Mouse (Mus musculus) midbrain, embryonic 14.5 days (tissue): ENCODE data around the gene Wdr61. TPM values are rescaled to one million over a fixed set of nuclear protein-coding genes. Genes with fewer than 3 reads are reported as not detected.
A peak's percentile ranks its signal among the peaks of the same experiment; 100 is the strongest.

ENCODE experiments used
- ATAC-seq: fragments of 200-750 bp; cut with Nextera tagmentation; 2 replicates; pipeline ENCODE4 v1.8.0; 2017; ENCODE audit warnings: moderate number of reproducible peaks, moderate library complexity; ENCODE audit not compliant: low FRiP score, low TSS enrichment
- DNase-seq: peaks from one replicate; pipeline ENCODE4 v3.0.0-alpha.2; 2015
- H3K27ac ChIP-seq: fragments of 300-500 bp; sonication (generic); replicated peaks from 2 replicates; pipeline ENCODE4 v1.5.1; 2014; ENCODE audit warnings: mild to moderate bottlenecking, low read depth, low read length, moderate library complexity
- H3K27me3 ChIP-seq: fragments of 300-500 bp; sonication (generic); 2 replicates; pipeline ENCODE4 v1.6.1; 2014; ENCODE audit warnings: low read length, control low read depth, mixed read lengths; ENCODE audit not compliant: control insufficient read depth, insufficient read depth
- H3K36me3 ChIP-seq: fragments of 300-500 bp; sonication (generic); 2 replicates; pipeline ENCODE4 v1.6.1; 2014; ENCODE audit warnings: low read length, control low read depth; ENCODE audit not compliant: control insufficient read depth, insufficient read depth
- H3K4me1 ChIP-seq: fragments of 300-500 bp; sonication (generic); 2 replicates; pipeline ENCODE4 v1.6.1; 2014; ENCODE audit warnings: mild to moderate bottlenecking, antibody characterized with exemption, low read length, control low read depth; ENCODE audit not compliant: control insufficient read depth, insufficient read depth
- H3K4me2 ChIP-seq: fragments of 300-500 bp; sonication (generic); 2 replicates; pipeline ENCODE4 v1.6.1; 2014; ENCODE audit warnings: mild to moderate bottlenecking, low read length, moderate library complexity
- H3K4me3 ChIP-seq: fragments of 300-500 bp; sonication (generic); replicated peaks from 2 replicates; pipeline ENCODE4 v1.5.1; 2014; ENCODE audit warnings: low read depth, low read length
- H3K9ac ChIP-seq: fragments of 300-500 bp; sonication (generic); replicated peaks from 2 replicates; pipeline ENCODE4 v1.6.1; 2014; ENCODE audit warnings: mild to moderate bottlenecking, low read length, moderate library complexity
- H3K9me3 ChIP-seq: fragments of 300-500 bp; sonication (generic); 2 replicates; pipeline ENCODE4 v1.6.1; 2016; ENCODE audit warnings: low read length, control low read depth, mixed read lengths; ENCODE audit not compliant: control insufficient read depth
- WGBS: fragments of 180-500 bp; shearing (Covaris S2); extraction: QIAGEN DNeasy Blood & Tissue Kit; methylation state at CpG from one replicate; pipeline ENCODE4 v1.1.7; 2014; 5-methylcytosine and 5-hydroxymethylcytosine counted together
- polyA plus RNA-seq: library from polyadenylated mRNA; unstranded; fragments of >200 nt; fragmentation: Nextera tagmentation; extraction: Ambion mirVana; gene quantifications from 2 replicates; pipeline ENCODE4 v1.2.1, GENCODE M21; 2014

Gene Wdr61
- polyA plus RNA-seq, 1 experiment from 2014 or later, result 111 TPM

- no peak overlapping the region for H3K27ac ChIP-seq
- no peak overlapping the region for H3K9ac ChIP-seq
- H3K4me1 ChIP-seq, result peaks cover 5% of the 10 kb centered on the region
- no peak overlapping the region for H3K4me2 ChIP-seq
- ATAC-seq (no peak), DNase-seq (peak; percentile 85)
- no peak overlapping the region for H3K4me3 ChIP-seq
- H3K36me3 ChIP-seq, result no peaks in the 10 kb centered on the region
- WGBS, result 20% methylated on average over 3 of the region's 3 CpGs
- no peaks in the 10 kb centered on the region for H3K27me3 ChIP-seq
- no peaks in the 10 kb centered on the region for H3K9me3 ChIP-seq
Measured at GRCm38 (mm10) chr9:54738376-54738775, 4.1 kb upstream of the Wdr61 start.

GRCm38 (mm10) chr9:54736284-54736701 is 2.0 kb upstream of the Wdr61 start:
- no peak overlapping the region for H3K27ac ChIP-seq
- DNase-seq, result peak; percentile 89
- no peak overlapping the region for H3K4me2 ChIP-seq
- H3K36me3 ChIP-seq, result no peaks in the 10 kb centered on the region
- no peak overlapping the region for H3K9ac ChIP-seq
- no peak overlapping the region for H3K4me3 ChIP-seq
- H3K4me1 ChIP-seq, result peaks cover 9% of the 10 kb centered on the region
- 20% methylated on average over 9 of the region's 9 CpGs for WGBS
- H3K27me3 ChIP-seq, result no peaks in the 10 kb centered on the region
- ATAC-seq, result no peak
- no peaks in the 10 kb centered on the region for H3K9me3 ChIP-seq

- DNase-seq (peak; percentile 15), ATAC-seq (no peak)
- peaks cover 9% of the 10 kb centered on the region for H3K4me1 ChIP-seq
- peaks cover 8% of the 10 kb centered on the region; the same call in 1 of the 2 replicates for H3K36me3 ChIP-seq
- H3K9me3 ChIP-seq, result no peaks in the 10 kb centered on the region
- H3K4me2 ChIP-seq, result peak overlapping the region; percentile 71
- peak overlapping the region; percentile 45; the same call in 1 of the 2 replicates for H3K27ac ChIP-seq
- H3K9ac ChIP-seq, result peak overlapping the region; percentile 61; the same call in 1 of the 2 replicates
- H3K27me3 ChIP-seq, result no peaks in the 10 kb centered on the region
- 22% methylated on average over 11 of the region's 11 CpGs for WGBS
- peak overlapping the region; percentile 72 for H3K4me3 ChIP-seq
Measured at GRCm38 (mm10) chr9:54734639-54735252, 427 bp upstream of the Wdr61 start.

- Histone ChIP-seq H3K36me3 (peaks cover 32% of the 10 kb centered on the region), H3K4me1 (peaks cover 9% of the 10 kb centered on the region), H3K27me3 (no peaks in the 10 kb centered on the region), H3K4me3 (no peak overlapping the region), H3K4me2 (no peak overlapping the region), H3K9ac (no peak overlapping the region), H3K9me3 (no peaks in the 10 kb centered on the region), H3K27ac (no peak overlapping the region)
- DNase-seq (peak; percentile 72), ATAC-seq (no peak)
- WGBS, result 88% methylated on average over 2 of the region's 2 CpGs
Measured at GRCm38 (mm10) chr9:54732122-54732521, 2.2 kb downstream of the Wdr61 start.

- Histone ChIP-seq H3K9me3 (no peaks in the 10 kb centered on the region), H3K27ac (no peak overlapping the region), H3K4me2 (no peak overlapping the region), H3K4me1 (no peaks in the 10 kb centered on the region), H3K36me3 (peaks cover 87% of the 10 kb centered on the region), H3K4me3 (no peak overlapping the region), H3K9ac (no peak overlapping the region), H3K27me3 (no peaks in the 10 kb centered on the region)
- ATAC-seq (no peak), DNase-seq (no peak)
- WGBS, result 85% methylated on average over 5 of the region's 5 CpGs
Measured at GRCm38 (mm10) chr9:54726315-54726714, 8.0 kb downstream of the Wdr61 start.

GRCm38 (mm10) chr9:54722596-54722995 is 11.7 kb downstream of the Wdr61 start:
- Histone ChIP-seq H3K9ac (no peak overlapping the region), H3K27me3 (no peaks in the 10 kb centered on the region), H3K36me3 (peaks cover 89% of the 10 kb centered on the region), H3K27ac (no peak overlapping the region), H3K4me1 (no peaks in the 10 kb centered on the region), H3K9me3 (no peaks in the 10 kb centered on the region), H3K4me3 (no peak overlapping the region), H3K4me2 (no peak overlapping the region)
- 96% methylated on average over 4 of the region's 4 CpGs for WGBS
- ATAC-seq (no peak), DNase-seq (no peak)

- DNase-seq, result no peak
- H3K27me3 ChIP-seq, result no peaks in the 10 kb centered on the region
- no peak overlapping the region for H3K4me2 ChIP-seq
- H3K9me3 ChIP-seq, result no peaks in the 10 kb centered on the region
- H3K4me1 ChIP-seq, result no peaks in the 10 kb centered on the region
- no peak overlapping the region for H3K9ac ChIP-seq
- H3K36me3 ChIP-seq, result peaks cover 87% of the 10 kb centered on the region
- H3K4me3 ChIP-seq, result no peak overlapping the region
- WGBS, result 97% methylated on average over 7 of the region's 7 CpGs
- no peak for ATAC-seq
- no peak overlapping the region for H3K27ac ChIP-seq
Measured at GRCm38 (mm10) chr9:54722156-54722555, 12.2 kb downstream of the Wdr61 start.

- 90% methylated on average over 3 of the region's 3 CpGs for WGBS
Measured at GRCm38 (mm10) chr9:54717527-54717926, 16.8 kb downstream of the Wdr61 start.

GRCm38 (mm10) chr9:54715776-54716175 is 18.5 kb downstream of the Wdr61 start:
- no peak for DNase-seq
- no peak overlapping the region for H3K4me3 ChIP-seq
- H3K9ac ChIP-seq, result no peak overlapping the region
- H3K9me3 ChIP-seq, result no peaks in the 10 kb centered on the region
- no peak for ATAC-seq
- H3K27me3 ChIP-seq, result no peaks in the 10 kb centered on the region
- no peaks in the 10 kb centered on the region for H3K4me1 ChIP-seq
- H3K27ac ChIP-seq, result no peak overlapping the region
- 89% methylated on average over 3 of the region's 3 CpGs for WGBS
- peaks cover 77% of the 10 kb centered on the region for H3K36me3 ChIP-seq
- no peak overlapping the region for H3K4me2 ChIP-seq

More at GRCm38 (mm10) chr9:54717527-54717926, 16.8 kb downstream of the Wdr61 start:
- no peak for ATAC-seq
- Histone ChIP-seq H3K9ac (no peak overlapping the region), H3K4me2 (no peak overlapping the region), H3K4me1 (no peaks in the 10 kb centered on the region), H3K27ac (no peak overlapping the region), H3K4me3 (no peak overlapping the region), H3K36me3 (peaks cover 75% of the 10 kb centered on the region), H3K27me3 (no peaks in the 10 kb centered on the region), H3K9me3 (no peaks in the 10 kb centered on the region)
- DNase-seq, result no peak
